Mouse (Mus musculus) liver, embryonic 14.5 days (tissue): ENCODE data around the gene Gm136.

Source experiments
- CTCF ChIP-seq: IDR thresholded peaks from 2 replicates; pipeline ENCODE4 v1.5.1; 2016; ENCODE audit warnings: antibody characterized with exemption, low read depth, control low read depth
- EP300 ChIP-seq: IDR thresholded peaks from 2 replicates; pipeline ENCODE4 v1.6.1; 2016; ENCODE audit warnings: antibody characterized with exemption, low read depth

DNA sequence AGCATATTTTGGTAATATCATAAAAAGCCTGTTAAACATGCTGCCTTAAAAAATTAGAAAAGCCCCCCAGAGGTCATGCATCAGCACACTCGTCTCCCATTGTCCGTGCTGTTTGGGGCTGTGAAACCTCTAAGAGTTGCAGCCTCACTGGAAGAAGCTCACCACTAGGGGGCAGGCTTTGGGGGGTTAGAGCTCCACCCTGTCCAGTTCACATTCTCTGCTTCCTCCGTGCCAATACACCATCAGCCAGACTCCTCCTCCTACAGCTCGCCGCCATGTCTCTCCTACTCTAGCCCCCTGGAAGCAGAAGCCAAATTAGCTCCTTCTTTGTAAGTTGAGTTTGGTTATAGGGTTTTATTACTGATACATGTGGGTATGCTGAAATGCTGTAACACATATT lies 54.5 kb downstream of the Gm136 start:
- TF ChIP-seq CTCF (peak; percentile 83), EP300 (no peak)
